Mouse (Mus musculus): ENCODE results near the gene Kdm6b.

DNA sequence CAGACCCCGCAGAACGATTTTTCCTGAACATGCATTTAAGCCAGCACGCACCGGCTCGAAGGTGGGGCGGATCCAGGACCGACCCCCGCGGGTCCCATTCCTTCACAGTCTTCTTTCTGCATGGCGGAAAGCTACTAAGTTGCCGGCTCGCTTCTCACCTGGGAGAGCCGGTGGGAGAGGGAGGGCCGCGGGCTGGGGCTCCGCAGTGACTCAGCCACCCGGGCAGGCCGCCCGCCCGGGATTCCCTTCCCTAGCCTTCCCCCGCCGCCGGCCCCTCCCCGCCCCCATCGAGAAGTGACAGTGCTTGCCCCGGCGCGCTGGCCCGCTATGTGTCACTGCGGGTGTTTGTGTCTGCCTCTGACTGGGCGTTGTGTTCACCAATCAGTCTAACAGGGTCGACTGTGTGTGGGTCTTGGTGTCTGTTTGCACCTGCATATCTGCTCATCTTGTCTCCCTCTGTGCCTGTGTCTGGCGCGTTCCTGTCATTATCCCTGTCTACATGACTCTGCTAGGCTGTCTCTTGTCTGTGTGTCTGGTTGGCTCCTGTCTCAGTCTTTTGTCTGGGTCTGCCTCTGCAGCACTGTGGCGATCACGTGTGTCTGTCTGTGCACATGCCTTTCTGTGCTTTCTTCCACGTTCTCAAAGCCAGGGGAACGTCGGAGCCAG, 1.8 kb downstream of the Kdm6b start:
- TF ChIP-seq CTCF (conservative IDR thresholded peaks at IDR 0.05 in 1 of 2, IDR thresholded peaks at IDR 0.05 in 1 of 2; ENCODE audit: low read depth in 2 of 2, low read length in 2 of 2), result peak in 1 of 2 experiments; percentile 2; a peak in 1 of 4 replicates
- TF ChIP-seq HCFC1 (IDR thresholded peaks at IDR 0.05; ENCODE audit: low read depth, low read length), result no peak
- no peak for TF ChIP-seq MEF2A (IDR thresholded peaks at IDR 0.05; ENCODE audit: borderline replicate concordance, low read depth, low read length)
- no peak for TF ChIP-seq EP300 (IDR thresholded peaks at IDR 0.05; ENCODE audit: low read length)
